Mouse (Mus musculus): ENCODE data around the gene Gm20388. TPM values are rescaled to one million over a fixed set of nuclear protein-coding genes. Genes with fewer than 3 reads are reported as not detected.

The Gm20388 gene
- total and polyA plus RNA-seq, 3 experiments: 0.02 to 0.05 TPM; not detected in 1

GRCm38 (mm10) chr8:120627298-120627697, 716.7 kb downstream of the Gm20388 start:
- Histone ChIP-seq H3K36me3 (replicated peaks) (no peaks in the 10 kb centered on the region), H3K4me1 (ENCODE audit: insufficient read depth, low read depth, low read length) (no peaks in the 10 kb centered on the region), H3K4me3 (ENCODE audit: low read depth, low read length) (no peak overlapping the region), H3K27me3 (ENCODE audit: insufficient read depth, low read length) (peaks cover 16% of the 10 kb centered on the region), H3K9me3 (replicated peaks) (0 out of 2 replicates have a peak, but pooled peaks cover 3% of the 10 kb centered on the region)
- ATAC-seq (ENCODE audit: extremely low read depth, insufficient number of reproducible peaks, low FRiP score, poor library complexity, severe bottlenecking) (no peak), DNase-seq (ENCODE audit: low spot score) (no peak)
- TF ChIP-seq GATA1 (IDR thresholded peaks at IDR 0.05; ENCODE audit: borderline replicate concordance, low read length): no peak
- TF ChIP-seq POLR2AphosphoS5 (IDR thresholded peaks at IDR 0.05; ENCODE audit: insufficient replicate concordance, low read depth, low read length): no peak
- TF ChIP-seq TAL1 (conservative IDR thresholded peaks at IDR 0.05; ENCODE audit: low read depth, low read length): no peak
- no peak for TF ChIP-seq GATA2 (IDR thresholded peaks at IDR 0.05; ENCODE audit: borderline replicate concordance, low read depth, low read length)
- TF ChIP-seq CTCF (IDR thresholded peaks at IDR 0.05; ENCODE audit: low read depth, low read length): no peak

- no peak for ATAC-seq (ENCODE audit: extremely low read depth, insufficient number of reproducible peaks, low FRiP score, poor library complexity, severe bottlenecking)
- H3K27me3 ChIP-seq (ENCODE audit: insufficient read depth, low read length): peaks cover 32% of the 10 kb centered on the region
- TF ChIP-seq CTCF (IDR thresholded peaks at IDR 0.05; ENCODE audit: low read depth, low read length) (no peak), GATA2 (IDR thresholded peaks at IDR 0.05; ENCODE audit: borderline replicate concordance, low read depth, low read length) (no peak), TAL1 (conservative IDR thresholded peaks at IDR 0.05; ENCODE audit: low read depth, low read length) (no peak), POLR2AphosphoS5 (IDR thresholded peaks at IDR 0.05; ENCODE audit: insufficient replicate concordance, low read depth, low read length) (no peak), GATA1 (IDR thresholded peaks at IDR 0.05; ENCODE audit: borderline replicate concordance, low read length) (no peak)
Measured at GRCm38 (mm10) chr8:120630031-120630430, 719.4 kb downstream of the Gm20388 start.

GRCm38 (mm10) chr8:120630848-120631247, 720.2 kb downstream of the Gm20388 start:
- H3K9me3 ChIP-seq (replicated peaks): no peaks in the 10 kb centered on the region
- H3K36me3 ChIP-seq (replicated peaks): no peaks in the 10 kb centered on the region
- H3K4me1 ChIP-seq (ENCODE audit: insufficient read depth, low read depth, low read length): no peaks in the 10 kb centered on the region
- peaks cover 35% of the 10 kb centered on the region for H3K27me3 ChIP-seq (ENCODE audit: insufficient read depth, low read length)
- no peak for ATAC-seq (ENCODE audit: extremely low read depth, insufficient number of reproducible peaks, low FRiP score, poor library complexity, severe bottlenecking)
- TF ChIP-seq GATA2 (IDR thresholded peaks at IDR 0.05; ENCODE audit: borderline replicate concordance, low read depth, low read length): no peak
- no peak for TF ChIP-seq GATA1 (IDR thresholded peaks at IDR 0.05; ENCODE audit: borderline replicate concordance, low read length)
- TF ChIP-seq TAL1 (conservative IDR thresholded peaks at IDR 0.05; ENCODE audit: low read depth, low read length): no peak
- no peak for TF ChIP-seq POLR2AphosphoS5 (IDR thresholded peaks at IDR 0.05; ENCODE audit: insufficient replicate concordance, low read depth, low read length)
- TF ChIP-seq CTCF (IDR thresholded peaks at IDR 0.05; ENCODE audit: low read depth, low read length): no peak
- DNase-seq (ENCODE audit: low spot score): no peak
- no peak overlapping the region for H3K4me3 ChIP-seq (ENCODE audit: low read depth, low read length)

More at GRCm38 (mm10) chr8:120630031-120630430, 719.4 kb downstream of the Gm20388 start:
- H3K36me3 ChIP-seq (replicated peaks): no peaks in the 10 kb centered on the region
- H3K9me3 ChIP-seq (replicated peaks): 0 out of 2 replicates have a peak, but pooled peaks cover 3% of the 10 kb centered on the region
- no peak for DNase-seq (ENCODE audit: low spot score)
- no peak overlapping the region for H3K4me3 ChIP-seq (ENCODE audit: low read depth, low read length)
- no peaks in the 10 kb centered on the region for H3K4me1 ChIP-seq (ENCODE audit: insufficient read depth, low read depth, low read length)

GRCm38 (mm10) chr8:120631441-120632375, 721.1 kb downstream of the Gm20388 start:
- DNase-seq (ENCODE audit: low spot score): no peak
- peaks cover 41% of the 10 kb centered on the region for H3K27me3 ChIP-seq (ENCODE audit: insufficient read depth, low read length)

GRCm38 (mm10) chr8:120632969-120633664, 722.5 kb downstream of the Gm20388 start:
- no peak for TF ChIP-seq GATA2 (IDR thresholded peaks at IDR 0.05; ENCODE audit: borderline replicate concordance, low read depth, low read length)
- no peak for TF ChIP-seq CTCF (IDR thresholded peaks at IDR 0.05; ENCODE audit: low read depth, low read length)
- no peak for TF ChIP-seq POLR2AphosphoS5 (IDR thresholded peaks at IDR 0.05; ENCODE audit: insufficient replicate concordance, low read depth, low read length)
- no peak for TF ChIP-seq GATA1 (IDR thresholded peaks at IDR 0.05; ENCODE audit: borderline replicate concordance, low read length)
- TF ChIP-seq TAL1 (conservative IDR thresholded peaks at IDR 0.05; ENCODE audit: low read depth, low read length): no peak

More at GRCm38 (mm10) chr8:120631441-120632375, 721.1 kb downstream of the Gm20388 start:
- no peaks in the 10 kb centered on the region for H3K4me1 ChIP-seq (ENCODE audit: insufficient read depth, low read depth, low read length)
- TF ChIP-seq GATA1 (IDR thresholded peaks at IDR 0.05; ENCODE audit: borderline replicate concordance, low read length) (no peak), CTCF (IDR thresholded peaks at IDR 0.05; ENCODE audit: low read depth, low read length) (no peak), TAL1 (conservative IDR thresholded peaks at IDR 0.05; ENCODE audit: low read depth, low read length) (no peak), GATA2 (IDR thresholded peaks at IDR 0.05; ENCODE audit: borderline replicate concordance, low read depth, low read length) (no peak), POLR2AphosphoS5 (IDR thresholded peaks at IDR 0.05; ENCODE audit: insufficient replicate concordance, low read depth, low read length) (no peak)
- H3K4me3 ChIP-seq (ENCODE audit: low read depth, low read length): no peak overlapping the region
- ATAC-seq (ENCODE audit: extremely low read depth, insufficient number of reproducible peaks, low FRiP score, poor library complexity, severe bottlenecking): no peak
- no peaks in the 10 kb centered on the region for H3K9me3 ChIP-seq (replicated peaks)
- H3K36me3 ChIP-seq (replicated peaks): no peaks in the 10 kb centered on the region

More at GRCm38 (mm10) chr8:120632969-120633664, 722.5 kb downstream of the Gm20388 start:
- H3K4me3 ChIP-seq (ENCODE audit: low read depth, low read length): no peak overlapping the region
- H3K36me3 ChIP-seq (replicated peaks): no peaks in the 10 kb centered on the region
- ATAC-seq (ENCODE audit: extremely low read depth, insufficient number of reproducible peaks, low FRiP score, poor library complexity, severe bottlenecking): no peak
- DNase-seq (ENCODE audit: low spot score): no peak
- H3K27me3 ChIP-seq (ENCODE audit: insufficient read depth, low read length): peaks cover 45% of the 10 kb centered on the region
- H3K4me1 ChIP-seq (ENCODE audit: insufficient read depth, low read depth, low read length): no peaks in the 10 kb centered on the region
- no peaks in the 10 kb centered on the region for H3K9me3 ChIP-seq (replicated peaks)

Measured in G1E (cell line).